Mouse (Mus musculus): ENCODE results near the gene Espl1. TPM values are rescaled to one million over a fixed set of nuclear protein-coding genes. Genes with fewer than 3 reads are reported as not detected.

Gene Espl1
- polyA plus RNA-seq, 1 experiment from 2014 or later: 18.3 TPM

GRCm38 (mm10) chr15:102364678-102365077 lies 68.6 kb downstream of the Espl1 start:
- Histone ChIP-seq H3K9ac (no peak overlapping the region), H3K4me2 (replicated peaks) (no peak overlapping the region), H3K4me1 (replicated peaks) (peaks cover 17% of the 10 kb centered on the region), H3K36me3 (no peaks in the 10 kb centered on the region), H3K27ac (no peak overlapping the region), H3K9me3 (no peaks in the 10 kb centered on the region), H3K27me3 (replicated peaks) (peaks cover 5% of the 10 kb centered on the region), H3K4me3 (replicated peaks) (no peak overlapping the region)
- 95% methylated on average over 1 of the region's 1 CpGs for WGBS
- no peak for ATAC-seq

GRCm38 (mm10) chr15:102366238-102366637 lies 70.2 kb downstream of the Espl1 start:
- Histone ChIP-seq H3K36me3 (no peaks in the 10 kb centered on the region), H3K4me2 (replicated peaks) (peak overlapping the region; percentile 52), H3K4me1 (replicated peaks) (peaks cover 30% of the 10 kb centered on the region), H3K27me3 (replicated peaks) (peaks cover 10% of the 10 kb centered on the region), H3K9ac (peak overlapping the region; percentile 37), H3K9me3 (no peaks in the 10 kb centered on the region), H3K27ac (no peak overlapping the region), H3K4me3 (replicated peaks) (peak overlapping the region; percentile 23; the same call in 1 of the 2 replicates)
- ATAC-seq: no peak
- 13% methylated on average over 7 of the region's 7 CpGs for WGBS

GRCm38 (mm10) chr15:102366733-102367344 lies 70.8 kb downstream of the Espl1 start, which contains the start of gene Sp7:
Gene Sp7 (minus strand): TSS chr15:102367182.
- no peak for ATAC-seq
- H3K9me3 ChIP-seq: no peaks in the 10 kb centered on the region
- H3K27ac ChIP-seq: no peak within 1 kb of the TSS
- peaks cover 10% of the 10 kb centered on the region for H3K27me3 ChIP-seq (replicated peaks)
- H3K36me3 ChIP-seq: no peaks in the 10 kb centered on the region
- peak within 1 kb of the TSS; percentile 37 for H3K9ac ChIP-seq
- H3K4me3 ChIP-seq (replicated peaks): peak within 1 kb of the TSS; percentile 23
- H3K4me1 ChIP-seq (replicated peaks): peaks cover 31% of the 10 kb centered on the region
- WGBS: 10% methylated on average over 14 of the region's 15 CpGs
- H3K4me2 ChIP-seq (replicated peaks): peak within 1 kb of the TSS; percentile 52

- H3K4me1 ChIP-seq (replicated peaks): peaks cover 25% of the 10 kb centered on the region
- 17% methylated on average over 13 of the region's 13 CpGs for WGBS
- H3K36me3 ChIP-seq: no peaks in the 10 kb centered on the region
- H3K27me3 ChIP-seq (replicated peaks): peaks cover 10% of the 10 kb centered on the region
- peak overlapping the region; percentile 55 for H3K4me2 ChIP-seq (replicated peaks)
- no peak overlapping the region for H3K27ac ChIP-seq
- ATAC-seq: no peak
- H3K4me3 ChIP-seq (replicated peaks): no peak overlapping the region
- H3K9ac ChIP-seq: peak overlapping the region; percentile 3; the same call in 1 of the 2 replicates
- H3K9me3 ChIP-seq: no peaks in the 10 kb centered on the region
These were observed 73.9 kb downstream of the Espl1 start for GRCm38 (mm10) chr15:102369972-102370371.

GRCm38 (mm10) chr15:102370727-102371126 lies 74.7 kb downstream of the Espl1 start:
- H3K4me1 ChIP-seq (replicated peaks): peaks cover 25% of the 10 kb centered on the region
- H3K9ac ChIP-seq: peak overlapping the region; percentile 29; the same call in 1 of the 2 replicates
- WGBS: 7% methylated on average over 10 of the region's 10 CpGs
- H3K9me3 ChIP-seq: no peaks in the 10 kb centered on the region
- no peaks in the 10 kb centered on the region for H3K36me3 ChIP-seq
- H3K27me3 ChIP-seq (replicated peaks): 0 out of 2 replicates have a peak, but pooled peaks cover 4% of the 10 kb centered on the region
- peak overlapping the region; percentile 55 for H3K4me2 ChIP-seq (replicated peaks)
- ATAC-seq: peak; percentile 82
- H3K27ac ChIP-seq: peak overlapping the region; percentile 36; the same call in 1 of the 2 replicates
- H3K4me3 ChIP-seq (replicated peaks): peak overlapping the region; percentile 18

Other genes with a start within 250 kb of the Espl1 start
- 122 and 124 TPM in 2 replicates for gene Eif4b, start 222.5 kb upstream of the Espl1 start, polyA plus RNA-seq (2015; fragmentation: Nextera tagmentation; extraction: Ambion mirVana)
- 28.2 and 31.8 TPM in 2 replicates for gene Tns2, start 195.9 kb upstream of the Espl1 start, polyA plus RNA-seq (2015; fragmentation: Nextera tagmentation; extraction: Ambion mirVana)
- 20.7 and 24.3 TPM in 2 replicates for gene Spryd3, start 160.0 kb upstream of the Espl1 start, polyA plus RNA-seq (2015; fragmentation: Nextera tagmentation; extraction: Ambion mirVana)
- 10.9 and 12.7 TPM in 2 replicates for gene Igfbp6, start 151.9 kb upstream of the Espl1 start, polyA plus RNA-seq (2015; fragmentation: Nextera tagmentation; extraction: Ambion mirVana)
- 12.0 and 14.3 TPM in 2 replicates for gene Soat2, start 145.7 kb upstream of the Espl1 start, polyA plus RNA-seq (2015; fragmentation: Nextera tagmentation; extraction: Ambion mirVana)
- 41.3 and 44.1 TPM in 2 replicates for gene Zfp740, start 93.0 kb upstream of the Espl1 start, polyA plus RNA-seq (2015; fragmentation: Nextera tagmentation; extraction: Ambion mirVana)
- gene Csad, start 91.5 kb upstream of the Espl1 start, polyA plus RNA-seq (2015; fragmentation: Nextera tagmentation; extraction: Ambion mirVana): 45.8 and 49.3 TPM in 2 replicates
- 10.8 and 12.9 TPM in 2 replicates for gene Itgb7, start 64.3 kb upstream of the Espl1 start, polyA plus RNA-seq (2015; fragmentation: Nextera tagmentation; extraction: Ambion mirVana)
- gene Rarg, start 38.7 kb upstream of the Espl1 start, polyA plus RNA-seq (2015; fragmentation: Nextera tagmentation; extraction: Ambion mirVana): 15.8 and 16.5 TPM in 2 replicates
- gene Gm9918, start 25.7 kb upstream of the Espl1 start, polyA plus RNA-seq (2015; fragmentation: Nextera tagmentation; extraction: Ambion mirVana): 0.08 and 0.14 TPM in 2 replicates
- 66.2 and 67.9 TPM in 2 replicates for gene Mfsd5, start 16.8 kb upstream of the Espl1 start, polyA plus RNA-seq (2015; fragmentation: Nextera tagmentation; extraction: Ambion mirVana)
- gene Pfdn5, start 29.9 kb downstream of the Espl1 start, polyA plus RNA-seq (2015; fragmentation: Nextera tagmentation; extraction: Ambion mirVana): 306 and 309 TPM in 2 replicates
- 77.8 and 88.4 TPM in 2 replicates for gene Myg1, start 35.4 kb downstream of the Espl1 start, polyA plus RNA-seq (2015; fragmentation: Nextera tagmentation; extraction: Ambion mirVana)
- 58.2 and 62.7 TPM in 2 replicates for gene Aaas, start 54.5 kb downstream of the Espl1 start, polyA plus RNA-seq (2015; fragmentation: Nextera tagmentation; extraction: Ambion mirVana)
- 0.59 and 0.68 TPM in 2 replicates for gene Sp7, start 70.9 kb downstream of the Espl1 start, polyA plus RNA-seq (2015; fragmentation: Nextera tagmentation; extraction: Ambion mirVana)
- 9.0 and 9.6 TPM in 2 replicates for gene Sp1, start 109.9 kb downstream of the Espl1 start, polyA plus RNA-seq (2015; fragmentation: Nextera tagmentation; extraction: Ambion mirVana)
- 0.54 and 1.2 TPM in 2 replicates for gene Amhr2, start 149.1 kb downstream of the Espl1 start, polyA plus RNA-seq (2015; fragmentation: Nextera tagmentation; extraction: Ambion mirVana)
- 140 and 141 TPM in 2 replicates for gene Prr13, start 162.8 kb downstream of the Espl1 start, polyA plus RNA-seq (2015; fragmentation: Nextera tagmentation; extraction: Ambion mirVana)
- gene Pcbp2, start 174.3 kb downstream of the Espl1 start, polyA plus RNA-seq (2015; fragmentation: Nextera tagmentation; extraction: Ambion mirVana): 178 and 182 TPM in 2 replicates
- gene Gm10337, start 207.5 kb downstream of the Espl1 start, polyA plus RNA-seq (2015; fragmentation: Nextera tagmentation; extraction: Ambion mirVana): 5.4 TPM in 1 of 2 replicates, not detected in the other
- gene Map3k12, start 220.8 kb downstream of the Espl1 start, polyA plus RNA-seq (2015; fragmentation: Nextera tagmentation; extraction: Ambion mirVana): 10.8 and 11.0 TPM in 2 replicates
- gene Tarbp2, start 221.9 kb downstream of the Espl1 start, polyA plus RNA-seq (2015; fragmentation: Nextera tagmentation; extraction: Ambion mirVana): 94.1 and 101 TPM in 2 replicates
- gene Npff, start 228.7 kb downstream of the Espl1 start, polyA plus RNA-seq (2015; fragmentation: Nextera tagmentation; extraction: Ambion mirVana): 1.3 and 1.6 TPM in 2 replicates